Mouse (Mus musculus) olfactory bulb, adult 2 months (tissue): ENCODE measurements around the gene Arhgap17.

Experiments
- CTCF ChIP-seq: fragments of 200-500 bp; IDR thresholded peaks from 2 replicates; pipeline ENCODE4 v1.5.1; 2012; ENCODE audit warnings: low read depth, mild to moderate bottlenecking, low read length, moderate library complexity; ENCODE audit not compliant: insufficient read depth
- POLR2A ChIP-seq: fragments of 200-500 bp; IDR thresholded peaks from 2 replicates; pipeline ENCODE4 v1.6.1; 2012; ENCODE audit warnings: mild to moderate bottlenecking, low read depth, low read length, moderate library complexity; ENCODE audit not compliant: insufficient read depth

- TF ChIP-seq CTCF (no peak), POLR2A (no peak)
Measured at GRCm38 (mm10) chr7:123307236-123307635, 62.5 kb downstream of the Arhgap17 start.
